Mouse (Mus musculus): ENCODE measurements around the gene Dcaf6.

The Dcaf6 gene

GRCm38 (mm10) chr1:165356347-165356746 is 103.9 kb downstream of the Dcaf6 start:
- CTCF ChIA-PET, result no interaction called here
- POLR2A ChIA-PET, result no interaction called here

GRCm38 (mm10) chr1:165348627-165349026 is 111.6 kb downstream of the Dcaf6 start:
- ChIA-PET CTCF (no interaction called here), POLR2A (interaction anchor here in 1 of 4 experiments (0.7 kb wide), 2 partner anchors 236 to 450 kb away, joined by 3 read pairs; no protein-coding TSS in a partner anchor)

DNA sequence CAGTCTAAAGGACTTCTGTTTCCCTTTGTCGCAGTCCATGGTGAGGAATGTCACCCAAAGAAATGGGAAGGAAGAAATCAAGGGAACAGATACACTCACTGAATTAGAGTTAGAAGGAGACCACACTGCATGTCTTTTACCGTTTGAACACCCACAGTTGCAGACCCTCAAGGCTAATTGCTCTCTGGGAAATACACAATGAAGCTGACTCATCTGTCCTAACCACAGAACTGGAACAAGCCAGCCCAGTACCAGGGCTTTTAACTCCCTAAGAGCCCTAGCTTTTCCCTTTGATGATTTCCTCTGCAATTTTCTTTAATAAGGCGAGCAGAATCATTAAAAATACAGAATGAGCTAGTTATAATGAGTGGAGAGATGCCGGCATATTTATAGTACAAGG is 115.8 kb downstream of the Dcaf6 start:
- CTCF ChIA-PET, result no interaction called here
- POLR2A ChIA-PET, result interaction anchor here in 2 of 4 experiments (0.7 to 3.7 kb wide), 3 partner anchors 60 to 116 kb away, joined by 3 to 13 read pairs (median 4); partner anchors contain the start of genes Dcaf6 (in 1 of the 2) and Mpc2 (in 1 of the 2)

DNA sequence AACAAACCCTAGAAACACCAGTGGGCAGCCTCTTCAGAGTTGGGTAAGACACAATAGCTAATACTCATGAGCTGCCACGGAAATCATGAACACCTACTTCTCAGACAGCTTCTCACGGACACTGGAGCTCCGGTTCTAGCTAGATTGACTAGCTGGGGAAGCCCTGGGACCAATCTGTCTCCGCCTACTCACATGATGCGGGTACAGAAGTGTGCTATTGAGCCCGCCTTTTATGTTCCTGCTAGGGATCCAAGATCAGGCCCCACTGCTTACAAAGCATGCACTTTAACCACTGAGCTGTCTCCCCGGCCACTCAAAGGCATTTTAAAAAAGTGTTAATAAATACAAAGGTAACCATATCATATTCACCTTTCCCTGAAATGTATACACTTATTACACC is 118.1 kb downstream of the Dcaf6 start:
- ChIA-PET CTCF (no interaction called here), POLR2A (interaction anchor here in 2 of 4 experiments (0.5 to 3.7 kb wide), 9 partner anchors 13 to 875 kb away, joined by 3 to 13 read pairs (median 3); partner anchors contain the start of genes Dcaf6 (in 2 of the 2), Mpc2 (in 2 of the 2) and Tiprl (in 1 of the 2))

DNA sequence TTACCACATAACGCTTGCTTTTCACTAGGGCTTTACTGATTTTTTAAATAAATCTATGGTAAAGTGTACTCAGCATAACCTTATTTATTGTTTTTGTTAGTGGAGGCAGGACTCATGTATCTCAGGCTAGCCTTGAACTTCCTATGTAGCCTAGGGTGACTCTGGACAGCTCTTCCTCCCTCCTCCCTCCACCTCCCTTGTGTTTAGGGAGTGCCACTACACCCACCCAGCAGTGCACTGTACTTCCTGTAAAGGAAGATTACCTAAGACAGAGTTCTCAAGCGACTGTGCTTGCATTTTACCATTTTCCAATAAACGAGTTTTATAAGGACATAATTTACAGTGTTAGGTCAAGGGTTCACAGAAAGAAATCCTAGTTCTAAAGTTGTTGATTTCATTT is 127.5 kb downstream of the Dcaf6 start:
- CTCF ChIA-PET, result no interaction called here
- POLR2A ChIA-PET, result no interaction called here

GRCm38 (mm10) chr1:165330859-165331258 is 129.4 kb downstream of the Dcaf6 start:
- POLR2A ChIA-PET, result interaction anchor here in 3 of 4 experiments (0.7 to 1.3 kb wide), 3 partner anchors 95 to 142 kb away, joined by 3 read pairs; no protein-coding TSS in a partner anchor
- CTCF ChIA-PET, result interaction anchor here in 1 of 4 experiments (1.8 kb wide), 1 partner anchor 10 kb away, joined by 5 read pairs; no protein-coding TSS in a partner anchor

- POLR2A ChIA-PET, result interaction anchor here in 1 of 4 experiments (0.6 to 1.3 kb wide), 3 partner anchors 12 to 191 kb away, joined by 3 to 4 read pairs (median 3); partner anchors contain the start of genes Dcaf6 and Mpc2
Measured at GRCm38 (mm10) chr1:165328384-165329289, 131.6 kb downstream of the Dcaf6 start.

DNA sequence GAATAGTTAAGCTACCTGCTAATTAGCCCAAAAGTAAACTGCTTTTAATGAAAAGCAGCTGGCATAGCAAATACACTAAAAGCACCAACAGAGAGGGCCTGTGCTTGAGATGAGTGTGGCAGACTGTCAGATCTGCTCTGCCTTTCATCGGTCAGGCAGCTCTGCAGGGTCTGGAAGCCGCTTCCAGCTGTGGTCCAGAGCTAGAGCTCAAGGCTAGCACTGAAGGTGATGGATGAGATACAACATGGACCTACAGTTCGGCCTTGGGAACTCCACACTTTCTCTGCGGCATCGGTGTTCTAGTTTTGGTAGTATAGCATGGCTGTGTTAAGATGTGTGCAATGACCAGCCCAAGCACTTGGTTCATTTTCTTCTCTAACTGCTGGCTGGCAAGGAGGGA is 132.4 kb downstream of the Dcaf6 start:
- ChIA-PET CTCF (interaction anchor here in 1 of 4 experiments (1.1 kb wide), 1 partner anchor 76 kb away, joined by 3 read pairs; no protein-coding TSS in a partner anchor), POLR2A (interaction anchor here in 1 of 4 experiments (0.8 to 1.3 kb wide), 2 partner anchors 11 to 133 kb away, joined by 3 to 4 read pairs; partner anchors contain the start of genes Dcaf6 and Mpc2)

More at GRCm38 (mm10) chr1:165328384-165329289, 131.6 kb downstream of the Dcaf6 start:
- CTCF ChIA-PET, result interaction anchor here in 1 of 4 experiments (0.7 to 1.1 kb wide), 2 partner anchors 77 to 238 kb away, joined by 3 to 4 read pairs; no protein-coding TSS in a partner anchor

DNA sequence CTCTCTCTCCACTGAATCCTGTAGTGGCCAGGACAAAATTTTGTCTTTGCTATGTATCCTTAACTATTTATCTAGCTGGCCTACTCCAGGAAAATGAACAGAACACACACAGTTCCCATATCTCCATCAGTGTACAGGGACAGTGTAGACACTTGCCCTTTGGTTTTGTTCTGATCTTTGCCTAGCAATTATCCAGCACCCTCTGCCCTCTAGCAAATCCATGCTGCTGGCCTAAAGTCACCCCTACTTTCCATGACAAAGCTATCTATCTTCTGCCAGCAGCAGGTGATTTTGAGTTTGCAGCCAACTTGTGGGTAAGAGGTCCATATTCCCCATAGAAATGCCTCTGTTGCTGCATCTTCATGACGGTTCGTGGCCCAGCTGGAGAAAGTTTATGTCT is 132.9 kb downstream of the Dcaf6 start:
- ChIA-PET CTCF (interaction anchor here in 1 of 4 experiments (1.1 kb wide), 1 partner anchor 75 kb away, joined by 3 read pairs; no protein-coding TSS in a partner anchor), POLR2A (interaction anchor here in 1 of 4 experiments (1.3 kb wide), 1 partner anchor 11 kb away, joined by 3 read pairs; no protein-coding TSS in a partner anchor)

- CTCF ChIA-PET, result interaction anchor here in 1 of 4 experiments (1.3 kb wide), 1 partner anchor 190 kb away, joined by 3 read pairs; no protein-coding TSS in a partner anchor
- POLR2A ChIA-PET, result interaction anchor here in 1 of 4 experiments (0.6 to 1.2 kb wide), 2 partner anchors 57 to 138 kb away, joined by 3 to 4 read pairs; no protein-coding TSS in a partner anchor
Measured at GRCm38 (mm10) chr1:165322934-165323333, 137.3 kb downstream of the Dcaf6 start.

- ChIA-PET CTCF (no interaction called here), POLR2A (no interaction called here)
Measured at GRCm38 (mm10) chr1:165321891-165322290, 138.4 kb downstream of the Dcaf6 start.

DNA sequence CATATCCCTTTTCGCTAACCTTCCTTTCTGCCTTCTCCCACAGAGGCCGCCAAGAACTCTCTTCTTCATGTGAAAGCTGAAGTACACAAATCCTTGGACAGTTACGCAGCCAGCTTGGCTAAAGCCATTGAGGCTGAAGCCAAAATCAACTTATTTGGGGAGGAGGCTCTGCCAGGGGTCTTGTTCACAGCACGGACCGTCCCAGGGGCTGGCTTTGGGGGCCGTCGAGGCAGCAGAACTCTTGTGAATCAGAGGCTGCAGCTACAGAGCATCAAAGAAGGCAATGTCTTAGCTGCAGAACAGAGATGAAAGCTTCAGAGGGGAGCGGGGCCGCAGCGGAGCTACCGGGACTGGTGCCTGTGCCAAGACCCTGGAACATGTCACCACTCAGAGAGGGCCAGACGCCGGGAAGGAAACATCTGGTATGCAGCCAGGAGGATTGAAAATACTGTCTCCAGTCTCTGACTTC is 138.8 kb downstream of the Dcaf6 start:
- POLR2A ChIA-PET, result interaction anchor here in 1 of 4 experiments (1.0 kb wide), 1 partner anchor 84 kb away, joined by 3 read pairs; the partner anchor contains the start of gene Tiprl
- CTCF ChIA-PET, result interaction anchor here in 2 of 4 experiments (1.3 to 1.9 kb wide), 2 partner anchors 9 to 32 kb away, joined by 5 to 6 read pairs; no protein-coding TSS in a partner anchor

GRCm38 (mm10) chr1:165320141-165320934 is 139.9 kb downstream of the Dcaf6 start:
- POLR2A ChIA-PET, result interaction anchor here in 3 of 4 experiments (0.8 to 1.4 kb wide), 5 partner anchors 12 to 140 kb away, joined by 3 to 4 read pairs (median 3); partner anchors contain the start of genes Dcaf6 (in 1 of the 3), Mpc2 (in 1 of the 3) and Tiprl (in 1 of the 3)
- CTCF ChIA-PET, result interaction anchor here in 3 of 4 experiments (0.6 to 1.9 kb wide), 8 partner anchors 9 to 140 kb away, joined by 3 to 6 read pairs (median 4); partner anchors contain the start of genes Dcaf6 (in 1 of the 3), Mpc2 (in 1 of the 3) and Tiprl (in 1 of the 3)

- ChIA-PET POLR2A (interaction anchor here in 3 of 4 experiments (0.9 to 2.0 kb wide), 3 partner anchors 12 to 80 kb away, joined by 3 to 11 read pairs (median 3); partner anchors contain the start of gene Tiprl (in 2 of the 3)), CTCF (interaction anchor here in 2 of 4 experiments (0.6 to 1.4 kb wide), 4 partner anchors 11 to 76 kb away, joined by 3 read pairs; no protein-coding TSS in a partner anchor)
Measured at GRCm38 (mm10) chr1:165316361-165316760, 143.9 kb downstream of the Dcaf6 start.

DNA sequence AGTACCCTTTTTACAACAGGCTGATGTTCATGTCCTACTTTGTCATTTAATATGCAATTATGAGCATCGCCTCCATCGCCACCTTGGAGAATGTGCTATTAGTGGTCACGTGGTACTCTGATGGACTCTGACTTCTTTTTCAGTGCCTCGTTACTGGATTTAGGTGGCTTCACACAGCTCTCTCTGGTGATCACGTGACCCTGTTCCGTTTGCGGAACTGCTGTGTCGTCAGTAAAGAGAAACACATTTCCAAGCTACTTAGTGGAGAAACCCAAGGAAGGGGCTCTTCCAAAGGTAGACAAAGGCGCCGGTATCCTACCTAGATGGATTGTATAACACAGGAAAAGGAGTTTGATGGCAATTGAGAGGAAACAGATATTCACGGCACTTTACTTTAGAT is 152.1 kb downstream of the Dcaf6 start:
- CTCF ChIA-PET, result interaction anchor here in 1 of 4 experiments (0.9 to 1.5 kb wide), 2 partner anchors 9 to 12 kb away, joined by 3 to 5 read pairs; no protein-coding TSS in a partner anchor

GRCm38 (mm10) chr1:165304341-165304740 is 155.9 kb downstream of the Dcaf6 start:
- ChIA-PET CTCF (no interaction called here), POLR2A (interaction anchor here in 1 of 4 experiments (2.0 kb wide), 1 partner anchor 13 kb away, joined by 5 read pairs; no protein-coding TSS in a partner anchor)

More for the DNA sequence above, 152.1 kb downstream of the Dcaf6 start:
- POLR2A ChIA-PET, result interaction anchor here in 2 of 4 experiments (0.9 to 2.1 kb wide), 4 partner anchors 12 to 153 kb away, joined by 3 to 6 read pairs (median 3); partner anchors contain the start of gene Tiprl (in 1 of the 2)

DNA sequence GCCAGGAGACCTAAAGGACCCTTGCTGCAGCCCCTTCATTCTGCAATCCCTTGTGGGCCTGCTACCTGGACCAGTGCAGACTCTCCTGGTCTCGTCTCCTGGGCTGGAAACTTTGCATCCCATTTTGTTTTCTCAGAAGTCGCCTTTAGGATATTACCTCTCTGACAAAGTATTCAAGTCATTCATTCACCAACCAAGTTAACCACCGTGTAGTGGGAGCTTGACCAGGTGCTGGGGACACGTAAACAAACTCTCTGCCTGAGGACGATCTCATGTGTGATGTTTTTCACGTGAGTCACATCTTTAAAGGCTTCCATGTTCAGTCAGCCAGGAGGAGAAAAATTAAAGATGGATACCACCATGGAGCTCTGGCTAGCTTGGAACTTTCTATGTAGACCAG is 157.1 kb downstream of the Dcaf6 start:
- CTCF ChIA-PET, result no interaction called here
- POLR2A ChIA-PET, result interaction anchor here in 3 of 4 experiments (0.5 to 2.0 kb wide), 4 partner anchors 9 to 814 kb away, joined by 3 to 5 read pairs (median 4); partner anchors contain the start of genes Dcaf6 (in 1 of the 3) and Mpc2 (in 1 of the 3)

Data from embryonic stem cell, embryonic (primary cell).